Mouse (Mus musculus): ENCODE measurements around the gene E130114P18Rik. TPM values are rescaled to one million over a fixed set of nuclear protein-coding genes. Genes with fewer than 3 reads are reported as not detected.

The E130114P18Rik gene
- polyA plus RNA-seq, 1 experiment from 2014 or later: 0.08 TPM

DNA sequence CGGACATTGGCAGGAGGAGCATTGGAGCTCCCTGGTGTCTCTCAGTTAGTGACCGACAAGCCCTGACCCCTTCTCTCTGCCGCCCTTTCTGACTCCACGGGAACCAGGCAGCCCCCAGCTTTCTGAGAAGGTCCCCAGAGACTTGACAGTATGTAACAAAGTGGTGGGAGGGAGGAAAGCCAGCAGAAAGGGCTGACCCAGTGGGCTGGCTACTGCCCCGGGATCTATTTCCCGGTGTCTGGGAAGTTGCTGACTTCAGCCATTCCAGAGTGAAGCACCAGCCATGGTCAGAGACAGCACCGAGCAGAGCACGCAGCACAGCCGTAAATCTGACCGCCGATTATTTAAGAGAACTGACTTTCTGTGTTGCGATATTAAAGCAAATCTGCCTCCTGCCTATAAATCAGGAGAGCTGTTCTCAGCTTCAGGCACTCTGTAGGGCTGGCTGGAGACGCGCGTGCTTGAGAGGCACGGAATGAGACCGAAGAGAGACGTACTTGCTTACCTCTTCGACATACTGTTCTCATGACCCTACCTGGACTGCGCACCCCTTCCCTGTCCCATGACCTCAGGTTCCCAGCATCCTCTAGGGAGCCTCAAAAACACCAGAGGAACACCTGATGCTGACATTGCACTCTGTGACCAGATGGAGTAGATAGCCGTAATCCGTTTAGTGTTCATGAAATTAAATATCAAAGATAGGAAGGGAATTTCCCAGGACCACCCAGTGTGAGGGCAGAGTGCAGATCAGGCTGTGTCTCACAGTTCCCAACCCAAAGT is 70.3 kb downstream of the E130114P18Rik start:
- no peaks in the 10 kb centered on the region for H3K4me1 ChIP-seq (ENCODE audit: control insufficient read depth, low read depth, low read length)
- no peak overlapping the region for H3K4me2 ChIP-seq (ENCODE audit: low read depth, low read length)
- ATAC-seq (ENCODE audit: low read depth): no peak
- 68% methylated on average over 22 of the region's 22 CpGs for WGBS (ENCODE audit: insufficient replicate concordance)
- H3K27me3 ChIP-seq (ENCODE audit: control insufficient read depth, insufficient read depth, low read depth, low read length): no peaks in the 10 kb centered on the region
- no peaks in the 10 kb centered on the region for H3K36me3 ChIP-seq (ENCODE audit: control insufficient read depth, insufficient read depth)
- no peaks in the 10 kb centered on the region for H3K9me3 ChIP-seq (replicated peaks; ENCODE audit: control insufficient read depth, low read length)
- no peak overlapping the region for H3K27ac ChIP-seq (ENCODE audit: low read length)
- no peak overlapping the region for H3K9ac ChIP-seq (ENCODE audit: low read depth, low read length)
- no peak overlapping the region for H3K4me3 ChIP-seq (ENCODE audit: low read depth, low read length)

DNA sequence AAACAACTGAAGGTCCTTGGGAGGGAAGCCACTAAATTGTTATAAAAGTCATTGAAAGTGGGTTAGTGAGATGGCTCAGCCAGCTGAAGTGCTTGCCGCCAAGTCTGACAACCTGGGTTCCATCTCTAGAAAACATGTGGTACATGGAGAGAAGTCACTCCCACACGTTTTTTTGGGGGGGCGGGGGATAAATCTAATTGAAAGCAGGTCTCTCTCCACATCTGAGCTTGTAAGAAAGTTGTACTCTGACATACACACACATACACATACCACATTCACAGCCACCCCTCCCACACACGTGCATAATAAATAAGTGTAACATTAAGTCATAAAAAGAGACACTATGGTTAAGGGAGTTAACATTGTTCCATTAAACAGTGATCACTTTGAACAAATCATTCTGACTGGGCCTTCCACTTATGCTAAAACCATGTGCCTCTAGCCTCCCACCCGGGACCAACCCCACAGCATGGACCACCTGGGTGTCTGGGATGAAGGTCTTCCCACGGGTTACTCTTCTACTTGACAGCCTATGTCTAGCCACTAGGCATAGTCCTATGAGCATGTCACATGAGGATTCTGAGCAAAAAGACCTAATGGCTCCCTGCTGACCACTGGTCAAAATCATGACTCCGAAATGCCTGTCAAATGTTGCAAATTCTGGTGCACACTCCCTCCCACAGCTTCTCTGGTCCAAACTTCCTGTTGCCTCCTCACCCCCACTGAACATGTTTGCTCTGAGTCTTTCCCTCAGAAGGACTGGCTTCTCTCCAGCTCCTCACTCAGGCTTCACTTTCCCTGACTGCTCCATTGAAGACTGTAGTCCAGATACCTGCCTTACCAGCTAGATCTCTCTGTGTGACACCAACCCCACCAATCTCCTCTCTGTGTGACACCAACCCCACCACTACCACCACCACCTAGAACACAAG is 80.9 kb downstream of the E130114P18Rik start:
- WGBS (ENCODE audit: insufficient replicate concordance): 56% methylated on average over 7 of the region's 7 CpGs
- H3K36me3 ChIP-seq (ENCODE audit: control insufficient read depth, insufficient read depth): no peaks in the 10 kb centered on the region
- ATAC-seq (ENCODE audit: low read depth): no peak
- H3K9ac ChIP-seq (ENCODE audit: low read depth, low read length): no peak overlapping the region
- H3K27ac ChIP-seq (ENCODE audit: low read length): no peak overlapping the region
- H3K4me1 ChIP-seq (ENCODE audit: control insufficient read depth, low read depth, low read length): no peaks in the 10 kb centered on the region
- H3K9me3 ChIP-seq (replicated peaks; ENCODE audit: control insufficient read depth, low read length): no peaks in the 10 kb centered on the region
- H3K4me2 ChIP-seq (ENCODE audit: low read depth, low read length): no peak overlapping the region
- no peak overlapping the region for H3K4me3 ChIP-seq (ENCODE audit: low read depth, low read length)
- no peaks in the 10 kb centered on the region for H3K27me3 ChIP-seq (ENCODE audit: control insufficient read depth, insufficient read depth, low read depth, low read length)

DNA sequence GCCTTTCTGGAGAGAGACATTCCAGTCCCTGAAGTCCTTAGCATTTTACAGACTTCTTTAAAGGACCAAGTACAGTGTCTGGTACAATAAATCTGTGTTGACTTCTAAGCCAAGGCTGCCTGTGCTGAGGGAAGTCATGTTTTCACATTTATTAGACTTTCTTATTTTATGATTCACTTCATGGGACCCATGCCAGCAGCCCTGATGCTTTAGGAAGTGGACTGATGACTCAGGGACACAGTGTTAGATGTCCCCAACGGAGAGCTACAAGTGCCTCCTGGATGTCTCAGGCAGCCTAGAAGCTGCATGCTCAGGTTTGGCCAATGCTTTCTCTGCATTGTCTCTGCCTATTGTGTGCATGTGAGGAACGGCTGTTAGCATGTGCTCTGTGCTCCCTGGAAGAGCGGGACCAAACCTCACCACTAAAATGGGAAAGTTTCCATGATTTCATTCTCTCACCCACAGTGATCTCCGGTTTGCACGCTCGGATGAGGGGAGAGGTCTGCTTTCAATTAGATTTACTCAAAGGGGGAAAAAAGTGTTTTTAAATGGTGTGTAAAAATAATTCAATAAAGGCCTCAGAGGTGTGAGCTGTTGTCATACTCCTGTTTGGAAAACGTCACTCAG is 82.4 kb downstream of the E130114P18Rik start:
- Histone ChIP-seq H3K4me1 (ENCODE audit: control insufficient read depth, low read depth, low read length) (no peaks in the 10 kb centered on the region), H3K4me2 (ENCODE audit: low read depth, low read length) (no peak overlapping the region), H3K27me3 (ENCODE audit: control insufficient read depth, insufficient read depth, low read depth, low read length) (no peaks in the 10 kb centered on the region), H3K9me3 (replicated peaks; ENCODE audit: control insufficient read depth, low read length) (no peaks in the 10 kb centered on the region), H3K36me3 (ENCODE audit: control insufficient read depth, insufficient read depth) (no peaks in the 10 kb centered on the region), H3K9ac (ENCODE audit: low read depth, low read length) (no peak overlapping the region), H3K4me3 (ENCODE audit: low read depth, low read length) (no peak overlapping the region), H3K27ac (ENCODE audit: low read length) (no peak overlapping the region)
- ATAC-seq (ENCODE audit: low read depth): no peak
- 66% methylated on average over 7 of the region's 7 CpGs for WGBS (ENCODE audit: insufficient replicate concordance)

DNA sequence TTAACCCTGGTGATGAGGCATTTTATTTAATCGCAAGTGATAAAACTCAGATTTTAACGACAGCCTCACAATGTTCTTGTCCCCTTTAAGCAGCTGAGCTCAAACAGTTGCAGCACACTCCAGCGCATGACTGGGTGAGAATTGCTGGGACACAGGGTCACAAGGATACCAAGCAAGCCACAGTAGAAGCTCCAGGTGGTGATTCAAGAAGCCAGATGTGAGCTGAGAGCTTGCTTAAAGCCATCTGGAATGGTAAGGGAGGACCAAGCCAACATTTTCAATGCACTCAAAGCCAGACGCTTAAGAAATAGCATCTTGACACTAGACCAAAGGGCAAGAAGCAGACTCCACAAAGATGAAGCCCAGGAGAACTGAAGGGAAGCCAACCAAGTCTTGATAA is 83.9 kb downstream of the E130114P18Rik start:
- Histone ChIP-seq H3K27me3 (ENCODE audit: control insufficient read depth, insufficient read depth, low read depth, low read length) (no peaks in the 10 kb centered on the region), H3K4me3 (ENCODE audit: low read depth, low read length) (no peak overlapping the region), H3K9me3 (replicated peaks; ENCODE audit: control insufficient read depth, low read length) (no peaks in the 10 kb centered on the region), H3K4me2 (ENCODE audit: low read depth, low read length) (no peak overlapping the region), H3K9ac (ENCODE audit: low read depth, low read length) (no peak overlapping the region), H3K4me1 (ENCODE audit: control insufficient read depth, low read depth, low read length) (no peaks in the 10 kb centered on the region), H3K27ac (ENCODE audit: low read length) (no peak overlapping the region), H3K36me3 (ENCODE audit: control insufficient read depth, insufficient read depth) (no peaks in the 10 kb centered on the region)
- no peak for ATAC-seq (ENCODE audit: low read depth)
- 65% methylated on average over 4 of the region's 4 CpGs for WGBS (ENCODE audit: insufficient replicate concordance)

DNA sequence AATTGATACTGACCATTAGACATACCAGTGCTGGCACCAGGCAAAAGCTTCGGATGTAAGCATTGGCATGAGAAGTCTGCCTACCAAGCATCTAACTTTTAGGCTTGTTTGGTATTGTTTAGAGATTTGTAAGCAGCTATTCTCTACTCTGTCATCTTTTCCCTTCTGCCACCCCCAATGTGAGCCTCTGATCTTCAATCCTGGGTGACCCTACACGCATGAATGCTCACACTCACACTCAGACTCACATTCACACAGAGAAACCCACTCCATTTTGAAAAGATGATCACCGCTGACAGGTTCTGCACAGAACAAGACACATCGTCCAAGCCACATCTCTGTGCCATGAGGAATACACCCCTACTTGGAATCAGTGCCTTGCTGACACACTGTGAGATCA is 84.8 kb downstream of the E130114P18Rik start:
- Histone ChIP-seq H3K4me1 (ENCODE audit: control insufficient read depth, low read depth, low read length) (no peaks in the 10 kb centered on the region), H3K4me2 (ENCODE audit: low read depth, low read length) (no peak overlapping the region), H3K4me3 (ENCODE audit: low read depth, low read length) (no peak overlapping the region), H3K9ac (ENCODE audit: low read depth, low read length) (no peak overlapping the region), H3K36me3 (ENCODE audit: control insufficient read depth, insufficient read depth) (no peaks in the 10 kb centered on the region), H3K27me3 (ENCODE audit: control insufficient read depth, insufficient read depth, low read depth, low read length) (no peaks in the 10 kb centered on the region), H3K9me3 (replicated peaks; ENCODE audit: control insufficient read depth, low read length) (no peaks in the 10 kb centered on the region), H3K27ac (ENCODE audit: low read length) (no peak overlapping the region)
- no peak for ATAC-seq (ENCODE audit: low read depth)
- 69% methylated on average over 4 of the region's 4 CpGs for WGBS (ENCODE audit: insufficient replicate concordance)

DNA sequence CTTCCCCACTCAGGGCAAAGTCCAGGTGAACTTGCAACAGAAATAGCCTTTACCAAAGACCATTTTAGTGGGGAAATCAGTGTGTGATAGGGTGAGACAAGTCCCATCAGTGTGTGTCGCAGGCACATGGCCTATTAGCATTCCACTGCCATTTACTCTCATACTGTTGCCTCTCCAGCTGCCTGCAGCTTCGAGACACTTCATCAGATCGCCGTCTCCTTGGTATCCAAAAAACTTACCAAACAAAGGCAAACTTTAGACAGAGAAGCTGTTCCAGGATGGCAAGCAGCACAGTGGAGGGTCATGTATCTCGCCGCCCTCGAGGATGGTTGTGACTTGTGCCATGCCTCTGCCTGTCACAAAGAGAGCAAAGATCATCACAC is 87.5 kb downstream of the E130114P18Rik start:
- H3K4me1 ChIP-seq (ENCODE audit: control insufficient read depth, low read depth, low read length): no peaks in the 10 kb centered on the region
- no peaks in the 10 kb centered on the region for H3K9me3 ChIP-seq (replicated peaks; ENCODE audit: control insufficient read depth, low read length)
- no peak overlapping the region for H3K27ac ChIP-seq (ENCODE audit: low read length)
- no peaks in the 10 kb centered on the region for H3K36me3 ChIP-seq (ENCODE audit: control insufficient read depth, insufficient read depth)
- ATAC-seq (ENCODE audit: low read depth): no peak
- no peak overlapping the region for H3K4me2 ChIP-seq (ENCODE audit: low read depth, low read length)
- H3K4me3 ChIP-seq (ENCODE audit: low read depth, low read length): no peak overlapping the region
- WGBS (ENCODE audit: insufficient replicate concordance): 63% methylated on average over 7 of the region's 7 CpGs
- no peaks in the 10 kb centered on the region for H3K27me3 ChIP-seq (ENCODE audit: control insufficient read depth, insufficient read depth, low read depth, low read length)
- H3K9ac ChIP-seq (ENCODE audit: low read depth, low read length): no peak overlapping the region

DNA sequence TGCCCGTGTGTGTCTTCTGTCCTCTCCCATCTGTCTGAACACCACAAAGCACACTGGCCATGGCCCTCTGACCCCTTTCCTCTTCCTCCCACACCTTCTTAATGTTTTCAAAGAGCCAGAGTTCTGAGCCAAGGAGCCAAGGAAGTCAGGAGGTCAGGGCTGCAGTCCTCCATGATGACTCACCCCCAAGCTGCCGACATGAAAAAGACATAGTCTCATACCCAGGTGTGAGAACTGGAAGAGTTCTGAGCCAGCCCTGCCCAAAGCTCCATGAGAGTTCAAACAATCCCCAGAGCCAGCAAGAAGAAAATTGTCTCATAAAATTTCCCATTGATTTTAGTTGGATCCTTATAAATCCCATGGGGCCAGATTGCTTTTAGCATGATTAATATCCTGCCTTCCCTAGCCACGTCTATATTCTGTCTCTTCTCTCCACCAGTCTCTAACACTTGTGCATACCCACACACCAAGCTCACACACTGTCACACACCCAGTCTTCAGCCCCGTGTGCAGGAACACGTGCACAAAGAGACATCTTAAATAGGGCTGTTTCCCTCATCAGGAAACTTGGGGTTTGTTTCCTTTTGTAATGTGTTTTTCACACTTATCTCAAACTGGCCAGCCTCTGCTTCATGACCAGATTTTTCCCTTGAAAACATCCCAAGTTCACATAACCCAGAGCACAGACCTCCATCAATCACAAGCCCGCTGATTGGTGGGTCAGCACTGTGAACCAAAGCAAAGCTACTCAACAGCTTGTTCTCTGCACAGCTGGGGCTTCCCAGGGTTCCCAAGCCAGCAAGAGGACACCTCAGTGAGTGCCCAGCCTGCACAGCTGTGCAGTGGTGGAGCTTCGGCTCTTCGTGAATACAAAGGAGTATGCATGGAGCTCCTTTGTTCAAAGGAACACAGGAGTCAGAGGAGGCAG is 88.2 kb downstream of the E130114P18Rik start:
- H3K9ac ChIP-seq (ENCODE audit: low read depth, low read length): no peak overlapping the region
- no peak for ATAC-seq (ENCODE audit: low read depth)

DNA sequence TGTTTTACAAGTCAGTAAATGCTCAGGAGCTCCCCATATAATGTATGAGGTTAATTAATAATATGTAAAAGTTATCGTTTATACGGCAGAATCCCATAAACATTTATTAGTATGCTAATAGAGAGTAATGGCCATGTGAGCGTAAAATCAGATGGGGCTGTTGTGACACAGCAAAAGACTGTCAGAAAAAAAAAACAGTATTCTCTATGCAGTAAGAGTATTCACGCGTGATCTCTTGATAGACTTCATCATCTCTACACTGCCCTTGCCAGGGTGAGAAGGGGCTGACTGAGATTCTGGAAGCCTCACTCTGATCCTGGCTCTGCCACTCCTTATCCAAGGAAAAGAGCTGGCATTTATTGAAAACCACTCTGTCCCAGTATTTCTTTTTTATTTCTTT is 91.9 kb downstream of the E130114P18Rik start:
- no peak for ATAC-seq (ENCODE audit: low read depth)
- Histone ChIP-seq H3K36me3 (ENCODE audit: control insufficient read depth, insufficient read depth) (no peaks in the 10 kb centered on the region), H3K27ac (ENCODE audit: low read length) (no peak overlapping the region), H3K4me3 (ENCODE audit: low read depth, low read length) (no peak overlapping the region), H3K9me3 (replicated peaks; ENCODE audit: control insufficient read depth, low read length) (no peaks in the 10 kb centered on the region), H3K4me1 (ENCODE audit: control insufficient read depth, low read depth, low read length) (no peaks in the 10 kb centered on the region), H3K9ac (ENCODE audit: low read depth, low read length) (no peak overlapping the region), H3K4me2 (ENCODE audit: low read depth, low read length) (no peak overlapping the region), H3K27me3 (ENCODE audit: control insufficient read depth, insufficient read depth, low read depth, low read length) (no peaks in the 10 kb centered on the region)
- WGBS (ENCODE audit: insufficient replicate concordance): 66% methylated on average over 5 of the region's 5 CpGs

More for the DNA sequence above, 88.2 kb downstream of the E130114P18Rik start:
- WGBS (ENCODE audit: insufficient replicate concordance): 36% methylated on average over 8 of the region's 8 CpGs
- H3K27me3 ChIP-seq (ENCODE audit: control insufficient read depth, insufficient read depth, low read depth, low read length): no peaks in the 10 kb centered on the region
- no peak overlapping the region for H3K4me3 ChIP-seq (ENCODE audit: low read depth, low read length)
- no peaks in the 10 kb centered on the region for H3K9me3 ChIP-seq (replicated peaks; ENCODE audit: control insufficient read depth, low read length)
- no peaks in the 10 kb centered on the region for H3K4me1 ChIP-seq (ENCODE audit: control insufficient read depth, low read depth, low read length)
- H3K4me2 ChIP-seq (ENCODE audit: low read depth, low read length): no peak overlapping the region
- no peak overlapping the region for H3K27ac ChIP-seq (ENCODE audit: low read length)
- H3K36me3 ChIP-seq (ENCODE audit: control insufficient read depth, insufficient read depth): no peaks in the 10 kb centered on the region
